Mouse (Mus musculus) myocyte (in vitro differentiated cells): ENCODE data around the gene Cdc42ep5. TPM values are rescaled to one million over a fixed set of nuclear protein-coding genes. Genes with fewer than 3 reads are reported as not detected.

Source experiments
- H3K27me3 ChIP-seq: one replicate; pipeline ENCODE4 v1.6.1; 2011; ENCODE audit not compliant: control insufficient read depth, insufficient read depth, insufficient read length
- H3K36me3 ChIP-seq: one replicate; pipeline ENCODE4 v1.6.1; 2011; ENCODE audit not compliant: control insufficient read depth, insufficient read depth
- H3K4me2 ChIP-seq: one replicate; pipeline ENCODE4 v1.6.1; 2011; ENCODE audit warnings: low read depth, control low read depth
- H3K4me3 ChIP-seq: one replicate; pipeline ENCODE4 v1.5.1; 2011; ENCODE audit warnings: mild to moderate bottlenecking, control low read depth, moderate library complexity
- H3K79me2 ChIP-seq: one replicate; pipeline ENCODE4 v1.6.1; 2011; ENCODE audit not compliant: control insufficient read depth, insufficient read depth
- H3ac ChIP-seq: one replicate; pipeline ENCODE4 v1.6.1; 2011; ENCODE audit not compliant: control insufficient read depth, insufficient read length
- CEBPB ChIP-seq: IDR thresholded peaks from 2 replicates; pipeline ENCODE4 v1.6.1; 2011; ENCODE audit warnings: mild to moderate bottlenecking, moderate library complexity; ENCODE audit not compliant: poor library complexity, insufficient read depth, severe bottlenecking
- E2F4 ChIP-seq: IDR thresholded peaks from one replicate; pipeline ENCODE4 v1.6.1; 2011; ENCODE audit warnings: mild to moderate bottlenecking, control low read depth, moderate library complexity; ENCODE audit not compliant: insufficient read depth
- MAX ChIP-seq: IDR thresholded peaks from one replicate; pipeline ENCODE4 v1.6.1; 2011; ENCODE audit warnings: low read depth, mild to moderate bottlenecking, control low read depth
- MYOD1 ChIP-seq, 3 experiments: IDR thresholded peaks; one replicate each; pipeline ENCODE4 v1.6.1; 2011; ENCODE audit warnings: control low read depth in 2 of 3, low read depth in 2 of 3, mild to moderate bottlenecking in 2 of 3, moderate library complexity in 1 of 3; ENCODE audit not compliant: insufficient read length in 2 of 3, control insufficient read depth in 1 of 3
- MYOG ChIP-seq, 3 experiments: IDR thresholded peaks; one replicate each; pipeline ENCODE4 v1.6.1; 2011; ENCODE audit warnings: control low read depth in 2 of 3, low read depth in 2 of 3, mild to moderate bottlenecking in 2 of 3; ENCODE audit not compliant: insufficient read length in 2 of 3, control insufficient read depth in 1 of 3, insufficient read depth in 1 of 3
- POLR2A ChIP-seq: IDR thresholded peaks from one replicate; pipeline ENCODE4 v1.6.1; 2011; ENCODE audit warnings: low read depth, mild to moderate bottlenecking, control low read depth, moderate library complexity; ENCODE audit not compliant: insufficient read length
- POLR2AphosphoS2 ChIP-seq: IDR thresholded peaks from one replicate; pipeline ENCODE4 v1.6.1; 2011; ENCODE audit warnings: low read depth, control low read depth; ENCODE audit not compliant: insufficient read length
- REST ChIP-seq: IDR thresholded peaks from one replicate; pipeline ENCODE4 v1.6.1; 2011; ENCODE audit warnings: mild to moderate bottlenecking, control low read depth, moderate library complexity; ENCODE audit not compliant: insufficient read depth, insufficient read length
- SRF ChIP-seq: IDR thresholded peaks from one replicate; pipeline ENCODE4 v1.6.1; 2011; ENCODE audit warnings: low read depth; ENCODE audit not compliant: control insufficient read depth, insufficient read length
- TCF12 ChIP-seq: IDR thresholded peaks from one replicate; pipeline ENCODE4 v1.6.1; 2011; ENCODE audit warnings: mild to moderate bottlenecking, control low read depth; ENCODE audit not compliant: poor library complexity, insufficient read depth, severe bottlenecking
- TCF3 ChIP-seq: IDR thresholded peaks from one replicate; pipeline ENCODE4 v1.6.1; 2011; ENCODE audit warnings: low read depth, control low read depth; ENCODE audit not compliant: insufficient read length
- USF1 ChIP-seq: IDR thresholded peaks from one replicate; pipeline ENCODE4 v1.6.1; 2011; ENCODE audit warnings: low read depth, mild to moderate bottlenecking, control low read depth, moderate library complexity
- polyA plus RNA-seq: library from polyadenylated mRNA; unstranded; fragments of >200 nt; fragmentation: generic; extraction: Trizol; gene quantifications from one replicate; pipeline ENCODE4 v1.2.1, GENCODE M21; 2012; ENCODE audit warnings: missing spikeins

Cdc42ep5 gene
- polyA plus RNA-seq, 1 experiment: 26.5 TPM

DNA sequence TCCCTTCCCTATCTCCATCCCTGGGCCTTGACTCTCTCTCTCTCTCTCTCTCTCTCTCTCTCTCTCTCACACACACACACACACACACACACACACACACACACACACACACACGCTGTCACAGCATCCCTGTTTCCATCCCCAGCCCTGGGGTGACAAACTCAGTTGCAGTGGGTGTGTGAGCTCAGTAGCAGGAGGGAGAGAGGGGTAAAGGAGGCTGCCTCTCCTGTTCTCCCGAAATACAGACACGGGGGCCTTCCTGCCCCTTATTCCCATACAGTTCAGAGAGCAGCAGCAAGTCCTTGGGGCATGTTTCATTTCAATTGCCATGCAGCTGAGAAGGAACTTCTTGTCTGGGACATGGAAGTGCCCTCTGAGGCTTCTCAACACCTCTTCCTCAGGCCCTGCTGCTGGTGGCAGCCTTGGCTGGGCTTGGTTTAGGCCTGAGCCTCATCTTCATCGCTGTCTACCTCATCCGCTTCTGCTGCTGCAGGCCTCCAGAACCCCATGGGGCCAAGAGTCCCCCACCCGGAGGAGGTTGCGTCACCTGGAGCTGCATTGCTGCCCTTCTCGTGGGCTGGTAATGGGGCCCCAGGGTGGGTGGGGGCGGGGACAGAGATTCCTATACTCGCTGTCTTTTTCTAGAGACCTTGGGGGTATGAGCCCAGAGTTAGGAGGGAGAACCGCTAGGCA lies 42.4 kb downstream of the Cdc42ep5 start:
- no peaks in the 10 kb centered on the region for H3K79me2 ChIP-seq
- peaks cover 24% of the 10 kb centered on the region for H3K27me3 ChIP-seq
- H3K36me3 ChIP-seq: no peaks in the 10 kb centered on the region
- no peak overlapping the region for H3K4me3 ChIP-seq
- TF ChIP-seq MYOD1 (IDR thresholded peaks at IDR 0.05; ENCODE audit: control insufficient read depth in 1 of 3, insufficient read length in 2 of 3, low read depth in 2 of 3) (no peak), POLR2AphosphoS2 (no peak), MAX (no peak), E2F4 (no peak), MYOG (IDR thresholded peaks at IDR 0.05; ENCODE audit: control insufficient read depth in 1 of 3, insufficient read depth in 1 of 3, insufficient read length in 2 of 3, low read depth in 2 of 3) (no peak), TCF12 (no peak), SRF (no peak), POLR2A (no peak), REST (no peak), USF1 (no peak), CEBPB (no peak), TCF3 (no peak)
- no peak overlapping the region for H3ac ChIP-seq
- H3K4me2 ChIP-seq: no peak overlapping the region

DNA sequence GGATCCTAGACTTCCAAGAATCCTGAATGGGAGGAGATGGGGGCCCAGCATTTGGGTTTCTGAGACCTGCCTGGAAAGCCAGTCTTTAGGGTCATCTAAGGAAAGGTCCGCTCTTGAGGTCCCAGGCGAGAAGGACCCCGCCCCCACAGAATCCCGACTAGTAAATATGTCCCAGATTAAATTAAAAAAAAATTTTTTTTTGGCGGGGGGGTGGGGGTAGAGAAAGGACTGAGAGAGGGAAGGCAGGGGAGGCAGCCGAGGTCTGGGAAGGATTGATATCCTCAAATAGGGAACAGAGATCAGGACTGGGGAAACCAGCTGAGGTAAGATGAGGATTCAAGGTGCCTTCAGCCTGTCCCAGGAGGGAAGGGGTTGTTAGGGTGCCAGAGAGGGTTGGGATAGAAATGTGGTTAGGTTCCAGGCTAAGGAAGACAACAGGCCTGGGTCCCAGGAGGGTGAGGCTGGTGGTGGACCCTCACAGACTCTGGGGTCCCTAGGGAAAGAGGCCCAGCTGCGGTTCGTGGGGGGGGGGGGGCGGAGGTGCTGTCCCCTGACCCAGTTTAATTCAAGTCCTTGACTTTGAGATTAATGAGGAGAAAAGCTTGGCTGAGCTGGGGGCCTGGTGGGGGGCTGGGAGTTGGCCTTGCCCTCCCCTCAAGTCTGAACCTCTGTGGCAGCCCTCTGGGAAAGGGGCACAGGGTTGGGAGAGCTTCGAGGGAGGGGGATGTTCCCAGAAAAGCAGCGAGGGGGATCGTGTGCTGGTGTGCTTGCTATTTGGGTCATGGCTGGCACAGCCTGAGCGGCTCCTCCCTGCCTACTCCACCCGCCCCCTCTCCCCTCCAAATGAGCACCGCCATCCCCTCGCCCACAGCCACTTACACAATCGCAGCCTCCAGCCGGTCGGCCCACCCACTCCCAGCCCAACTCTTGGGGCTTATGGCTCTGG lies 44.4 kb downstream of the Cdc42ep5 start:
- peaks cover 24% of the 10 kb centered on the region for H3K27me3 ChIP-seq
- TF ChIP-seq MYOG (IDR thresholded peaks at IDR 0.05; ENCODE audit: control insufficient read depth in 1 of 3, insufficient read depth in 1 of 3, insufficient read length in 2 of 3, low read depth in 2 of 3): no peak
- TF ChIP-seq TCF12: no peak
- no peak for TF ChIP-seq TCF3
- TF ChIP-seq POLR2A: no peak
- no peak for TF ChIP-seq REST
- no peak overlapping the region for H3K4me2 ChIP-seq

DNA sequence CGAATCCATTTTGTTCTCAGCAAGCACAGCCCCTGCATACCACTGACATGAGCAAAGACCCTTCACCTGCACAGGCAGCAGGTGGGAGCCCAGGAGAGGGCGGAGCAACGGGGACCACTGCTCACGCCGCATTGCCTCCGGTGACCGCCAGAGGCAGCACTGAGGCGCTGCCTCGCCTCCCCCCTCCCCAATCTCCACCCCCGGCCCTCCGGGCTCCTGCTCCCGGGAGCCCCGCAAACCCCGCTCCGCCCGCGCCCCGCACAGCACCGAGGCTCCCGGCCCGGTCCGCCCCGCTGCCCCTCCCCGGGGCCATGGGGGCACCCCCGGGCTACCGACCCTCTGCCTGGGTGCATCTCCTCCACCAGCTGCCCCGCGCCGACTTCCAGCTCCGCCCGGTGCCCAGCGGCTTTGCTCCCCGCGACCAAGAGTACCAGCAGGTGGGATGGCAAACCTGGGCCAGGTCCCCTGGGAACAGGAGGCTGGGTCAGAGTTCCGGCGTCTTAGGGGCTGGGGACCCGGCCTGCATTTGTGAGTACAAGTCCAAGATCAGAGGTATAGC lies 45.2 kb downstream of the Cdc42ep5 start, which contains the start of gene Ttyh1:
Gene Ttyh1, plus strand, starts transcription at position 65 of the 559 bp plus-strand sequence.
- Histone ChIP-seq H3K4me3 (no peak within 1 kb of the TSS), H3K79me2 (no peaks in the 10 kb centered on the region), H3K27me3 (peaks cover 24% of the 10 kb centered on the region), H3ac (no peak within 1 kb of the TSS), H3K36me3 (no peaks in the 10 kb centered on the region), H3K4me2 (no peak within 1 kb of the TSS)
- TF ChIP-seq TCF3 (no peak), MAX (no peak), E2F4 (no peak), CEBPB (no peak), SRF (no peak), POLR2AphosphoS2 (no peak), POLR2A (no peak), MYOD1 (IDR thresholded peaks at IDR 0.05; ENCODE audit: control insufficient read depth in 1 of 3, insufficient read length in 2 of 3, low read depth in 2 of 3) (no peak), USF1 (no peak)

More for the DNA sequence above, 44.4 kb downstream of the Cdc42ep5 start:
- Histone ChIP-seq H3K4me3 (no peak overlapping the region), H3K36me3 (no peaks in the 10 kb centered on the region), H3ac (no peak overlapping the region), H3K79me2 (no peaks in the 10 kb centered on the region)

DNA sequence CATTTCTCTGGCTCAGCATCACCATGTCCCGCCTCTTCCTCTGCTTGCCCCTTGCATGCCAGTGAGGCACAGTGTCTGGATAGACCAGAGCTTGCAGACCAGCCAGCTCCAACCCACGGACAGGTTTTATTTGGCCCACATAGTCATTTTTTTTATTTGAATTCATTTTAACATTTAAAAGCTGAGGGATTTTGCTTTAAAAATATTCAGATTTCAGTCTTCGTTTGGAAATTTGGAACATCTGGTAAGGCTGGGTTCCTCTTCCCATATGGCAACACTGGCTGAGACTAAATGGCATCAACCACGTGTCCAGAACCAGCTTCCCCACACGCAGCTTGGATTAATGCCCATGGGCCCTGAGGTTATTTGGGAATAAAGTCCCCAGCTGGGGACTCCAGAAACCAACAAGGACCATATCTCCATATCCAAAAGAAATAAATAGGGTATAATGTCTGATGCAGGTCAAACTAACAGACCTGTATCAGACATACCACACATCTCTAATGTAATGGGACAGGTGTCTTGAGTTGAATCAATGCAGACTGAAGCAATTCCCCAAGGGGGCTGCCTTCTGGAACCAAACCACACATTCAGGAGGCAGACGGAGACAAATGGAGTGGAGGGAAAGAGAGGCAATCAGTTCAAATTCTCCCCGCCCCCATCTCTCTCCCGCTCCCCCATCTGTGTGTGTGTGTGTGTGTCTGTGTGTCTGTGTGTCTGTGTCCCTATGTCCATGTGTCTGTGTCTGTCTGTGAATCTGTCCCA lies 47.4 kb downstream of the Cdc42ep5 start:
- H3K36me3 ChIP-seq: no peaks in the 10 kb centered on the region
- H3K79me2 ChIP-seq: no peaks in the 10 kb centered on the region
- H3K27me3 ChIP-seq: peaks cover 24% of the 10 kb centered on the region
- H3K4me3 ChIP-seq: no peak overlapping the region
- TF ChIP-seq POLR2AphosphoS2 (no peak), MYOG (IDR thresholded peaks at IDR 0.05; ENCODE audit: control insufficient read depth in 1 of 3, insufficient read depth in 1 of 3, insufficient read length in 2 of 3, low read depth in 2 of 3) (no peak), TCF12 (no peak), REST (no peak), SRF (no peak), POLR2A (no peak), MAX (no peak)
- H3ac ChIP-seq: no peak overlapping the region
- H3K4me2 ChIP-seq: no peak overlapping the region
